28 mouse cellular contexts compared by ENCODE assay signal in the genomic region with DNA sequence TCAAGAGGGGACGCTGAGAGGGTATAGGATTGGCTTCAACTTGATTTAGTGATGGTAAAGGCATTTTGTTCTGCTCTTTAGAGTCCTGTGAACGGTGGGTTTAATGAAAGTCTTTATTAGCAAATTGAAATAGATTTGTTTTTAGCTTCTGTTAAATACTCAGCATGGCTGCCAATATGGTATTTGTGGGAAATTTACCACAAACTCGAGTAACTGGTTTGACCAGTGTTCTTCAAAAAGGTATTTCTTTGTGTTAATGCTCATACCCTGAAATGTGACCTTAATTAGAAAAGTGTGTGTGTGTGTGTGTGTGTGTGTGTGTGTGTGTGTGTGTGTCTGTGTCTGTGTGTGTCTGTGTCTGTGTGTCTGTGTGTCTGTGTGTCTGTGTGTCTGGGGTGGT. TPM values are rescaled to one million over a fixed set of nuclear protein-coding genes. Genes with fewer than 3 reads are reported as not detected.
DNase-seq lines count a peak whose midpoint lies in the region; ATAC-seq and TF ChIP-seq lines count a peak whose summit lies in the region.
"Had no signal": no experiment of that assay in that cellular context is flagged by ENCODE, and none has a peak within 500 bp of the region (broad histone marks: within the 10 kb centered on the region; RNA-seq: fewer than 3 reads in every experiment).

No protein-coding gene starts in this region.

- no peak overlapping the region for H3K4me3 ChIP-seq in kidney, adult 2 months (ENCODE audit: insufficient read depth, low read depth, low read length)
- H3K4me3 ChIP-seq in embryonic facial prominence, embryonic 14.5 days (ENCODE audit: low read depth, low read length) = no peak overlapping the region
- H3K4me3 ChIP-seq: embryonic facial prominence, embryonic 12.5 days; embryonic facial prominence, embryonic 15.5 days; erythroblast, embryonic 14.5 days; forebrain, embryonic 10.5 days; forebrain, embryonic 12.5 days had no signal

- H3K9ac ChIP-seq in embryonic facial prominence, embryonic 14.5 days (ENCODE audit: low read depth, low read length) = no peak overlapping the region
- H3K9ac ChIP-seq: embryonic facial prominence, embryonic 12.5 days; embryonic facial prominence, embryonic 15.5 days; forebrain, embryonic 12.5 days had no signal

- H3K27me3 ChIP-seq in kidney, adult 2 months (replicated peaks; ENCODE audit: control insufficient read depth, insufficient read depth, low read length) = no peaks in the 10 kb centered on the region
- H3K27me3 ChIP-seq in embryonic facial prominence, embryonic 14.5 days (replicated peaks; ENCODE audit: control insufficient read depth, insufficient read depth, low read length) = no peaks in the 10 kb centered on the region
- H3K27me3 ChIP-seq: CH12.LX; embryonic facial prominence, embryonic 12.5 days; embryonic facial prominence, embryonic 15.5 days; forebrain, embryonic 12.5 days had no signal

- TF ChIP-seq POLR2A in kidney, adult 2 months (IDR thresholded peaks at IDR 0.05; ENCODE audit: low read depth, low read length) = no peak

- TF ChIP-seq CTCF in kidney, adult 2 months (conservative IDR thresholded peaks at IDR 0.05; ENCODE audit: insufficient read depth, insufficient read length, low read depth, low read length) = no peak

- H3K27ac ChIP-seq in kidney, adult 2 months (ENCODE audit: insufficient read depth, low read depth, low read length) = 0 out of 2 replicates have a peak overlapping the region, but pooled peaks have one; percentile 9
- H3K27ac ChIP-seq in embryonic facial prominence, embryonic 14.5 days (replicated peaks; ENCODE audit: low read depth, low read length) = no peak overlapping the region
- H3K27ac ChIP-seq: embryonic facial prominence, embryonic 12.5 days; embryonic facial prominence, embryonic 15.5 days; forebrain, embryonic 10.5 days; forebrain, embryonic 12.5 days had no signal

- no peaks in the 10 kb centered on the region for H3K9me3 ChIP-seq in embryonic facial prominence, embryonic 14.5 days (ENCODE audit: control insufficient read depth, low read length)
- H3K9me3 ChIP-seq: embryonic facial prominence, embryonic 12.5 days; embryonic facial prominence, embryonic 15.5 days; forebrain, embryonic 10.5 days; forebrain, embryonic 12.5 days; G1E had no signal

- WGBS in kidney, adult 2 months = 67% methylated on average over 3 of the region's 3 CpGs
- WGBS in embryonic facial prominence, embryonic 14.5 days = 62% methylated on average over 3 of the region's 3 CpGs

- H3K36me3 ChIP-seq in kidney, adult 2 months (ENCODE audit: control insufficient read depth, insufficient read depth, low read length) = no peaks in the 10 kb centered on the region
- no peaks in the 10 kb centered on the region for H3K36me3 ChIP-seq in embryonic facial prominence, embryonic 14.5 days (ENCODE audit: control insufficient read depth, insufficient read depth, low read length)
- H3K36me3 ChIP-seq: embryonic facial prominence, embryonic 12.5 days; embryonic facial prominence, embryonic 15.5 days; forebrain, embryonic 10.5 days; forebrain, embryonic 12.5 days; G1E had no signal

- DNase-seq in kidney, adult 2 months = peak; percentile 10
- no peak for DNase-seq in kidney, postnatal 10 days
- peak; percentile 34 for DNase-seq in lung, postnatal 25 days (ENCODE audit: low spot score)
- no peak for DNase-seq in lung, postnatal 4 days
- DNase-seq in Muller cell, postnatal 12 days (ENCODE audit: inconsistent ontology term) = peak; percentile 30
- peak; percentile 60 for DNase-seq in embryonic facial prominence, embryonic 14.5 days (ENCODE audit: low spot score)
- DNase-seq in right cerebral cortex, adult 18-20 months = no peak
- DNase-seq: adrenal gland, adult 2 months; adrenal gland, postnatal 10 days; adrenal gland, postnatal 25 days; B cell, adult 2 months; cerebellum, adult 11 months; cerebellum, adult 18-20 months; cerebellum, adult 8-10 months; cerebellum, adult 9-11 months; cerebellum, postnatal 14 days; cerebellum, postnatal 36 days; embryo, embryonic 11 days had no signal

- ATAC-seq in embryonic facial prominence, embryonic 14.5 days (ENCODE audit: low read depth) = no peak
- ATAC-seq: CD4-positive, CD25-positive, alpha-beta regulatory T cell, adult 4 months; forebrain, embryonic 14.5 days; forebrain, embryonic 16.5 days had no signal

- H3K4me1 ChIP-seq in kidney, adult 2 months (ENCODE audit: control insufficient read depth, insufficient read depth, low read length) = no peaks in the 10 kb centered on the region
- no peaks in the 10 kb centered on the region for H3K4me1 ChIP-seq in embryonic facial prominence, embryonic 14.5 days (ENCODE audit: control insufficient read depth, insufficient read depth, low read length)
- H3K4me1 ChIP-seq: embryonic facial prominence, embryonic 12.5 days; embryonic facial prominence, embryonic 15.5 days; forebrain, embryonic 10.5 days had no signal

- H3K4me2 ChIP-seq in embryonic facial prominence, embryonic 14.5 days (ENCODE audit: low read depth, low read length) = no peak overlapping the region
- H3K4me2 ChIP-seq: embryonic facial prominence, embryonic 12.5 days; embryonic facial prominence, embryonic 15.5 days; forebrain, embryonic 12.5 days had no signal

RNA-seq across cellular contexts. Expression of a gene that starts 52.1 kb away (rescaled TPM):
- polyA plus RNA-seq in kidney, adult 2 months (2012; rRNA removed) = 14.4 and 15.3 TPM in 2 replicates
- 10.5 and 11.1 TPM in 2 replicates for polyA plus RNA-seq in embryonic facial prominence, embryonic 14.5 days (2014; fragmentation: Nextera tagmentation; extraction: Ambion mirVana)

Comparison
In these comparisons a context has a peak if more than half of its experiments do, and no peak if none do; other contexts are left out.
1. DNase-seq: peak in kidney, adult 2 months (single experiment), lung, postnatal 25 days (single experiment), Muller cell, postnatal 12 days (single experiment) and embryonic facial prominence, embryonic 14.5 days (single experiment); none in kidney, postnatal 10 days (single experiment), lung, postnatal 4 days (0 of 2) and right cerebral cortex, adult 18-20 months (single experiment).